Mouse (Mus musculus) WW6 (cell line): ENCODE measurements around the gene Grik4.
A peak's percentile ranks its signal among the peaks of the same experiment; 100 is the strongest.

Experiments used
- DNase-seq: peaks from one replicate; pipeline ENCODE4 v3.0.0-alpha.2; 2013; ENCODE audit warnings: low read depth, low spot score

Grik4 gene

DNA sequence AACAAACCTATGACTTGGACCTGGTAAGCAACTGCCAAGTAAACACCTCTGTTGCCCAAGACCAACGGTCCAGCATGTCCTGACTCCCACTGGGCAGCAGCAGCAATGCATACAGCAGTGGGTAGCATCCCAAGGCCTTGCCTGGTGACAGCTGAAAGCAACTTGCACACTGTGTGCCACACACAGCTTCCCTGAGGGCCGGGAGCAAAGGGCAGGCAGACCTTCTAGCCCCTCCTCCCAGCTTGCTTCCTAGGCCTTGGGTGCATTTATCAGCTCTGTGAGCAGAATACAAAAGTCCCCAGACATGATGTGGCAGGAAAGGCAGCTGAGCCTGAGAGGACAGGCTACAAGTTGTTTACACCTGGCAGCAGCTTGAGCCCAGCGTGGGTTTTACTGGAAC, 37.3 kb downstream of the Grik4 start:
- no peak for DNase-seq

DNA sequence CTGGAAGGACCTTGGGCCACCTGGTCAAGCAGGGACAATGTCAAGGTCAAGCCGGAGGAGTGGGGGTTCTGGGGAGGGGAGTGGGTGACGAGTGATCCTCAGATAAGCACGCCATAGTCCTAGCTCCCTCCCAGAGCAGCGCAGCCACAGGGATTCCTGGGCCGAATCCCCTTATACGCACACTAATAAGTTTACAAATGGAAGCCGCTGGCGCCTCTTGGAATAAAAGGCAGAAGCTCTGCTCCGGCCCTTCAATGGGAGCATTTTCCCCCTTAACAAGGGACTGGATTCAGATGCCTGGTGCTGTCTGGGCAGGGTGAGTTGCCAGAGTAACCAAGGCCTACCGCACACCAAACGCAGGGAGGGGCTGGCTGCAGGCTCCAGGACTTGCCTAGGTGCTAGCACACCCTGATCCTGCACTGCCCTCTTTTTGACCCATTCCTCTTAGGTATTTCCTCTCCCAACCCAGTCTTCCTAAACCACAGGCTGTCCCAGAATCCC, 46.2 kb downstream of the Grik4 start:
- DNase-seq: peak; percentile 42

DNA sequence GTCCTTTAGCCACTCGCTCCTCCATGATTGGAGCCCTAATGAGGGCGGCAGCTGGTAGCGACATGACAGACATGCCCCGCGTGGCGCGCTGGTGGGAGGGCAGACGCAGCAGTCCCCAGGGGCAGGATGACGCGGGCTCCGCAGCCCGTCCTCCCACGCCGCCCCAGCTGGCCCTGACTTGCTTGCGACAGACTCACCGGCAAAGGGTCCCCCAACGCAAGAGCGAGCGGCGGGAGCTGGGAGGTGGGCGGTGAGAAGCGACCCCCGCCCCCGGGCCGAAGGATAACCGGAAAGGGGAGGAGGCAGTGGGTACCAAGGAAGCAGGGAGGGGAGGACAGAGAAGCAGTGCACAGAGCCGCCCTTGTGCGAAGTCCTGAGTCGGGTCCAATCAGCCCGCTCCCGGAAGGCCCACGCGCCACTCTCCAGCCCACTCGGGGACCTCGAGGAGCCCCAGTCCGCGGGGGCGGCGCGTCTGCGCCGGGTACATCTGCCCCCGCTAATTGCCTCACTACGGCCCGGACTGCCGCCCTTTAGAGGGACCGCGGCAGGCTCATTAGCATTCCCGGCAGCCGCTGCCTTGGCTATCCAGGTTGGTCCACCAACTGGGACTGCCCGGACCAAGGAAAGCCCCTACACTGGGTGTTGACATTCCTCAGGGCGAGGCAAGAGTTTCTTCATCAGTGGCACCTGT, 46.8 kb downstream of the Grik4 start:
- DNase-seq: no peak

DNA sequence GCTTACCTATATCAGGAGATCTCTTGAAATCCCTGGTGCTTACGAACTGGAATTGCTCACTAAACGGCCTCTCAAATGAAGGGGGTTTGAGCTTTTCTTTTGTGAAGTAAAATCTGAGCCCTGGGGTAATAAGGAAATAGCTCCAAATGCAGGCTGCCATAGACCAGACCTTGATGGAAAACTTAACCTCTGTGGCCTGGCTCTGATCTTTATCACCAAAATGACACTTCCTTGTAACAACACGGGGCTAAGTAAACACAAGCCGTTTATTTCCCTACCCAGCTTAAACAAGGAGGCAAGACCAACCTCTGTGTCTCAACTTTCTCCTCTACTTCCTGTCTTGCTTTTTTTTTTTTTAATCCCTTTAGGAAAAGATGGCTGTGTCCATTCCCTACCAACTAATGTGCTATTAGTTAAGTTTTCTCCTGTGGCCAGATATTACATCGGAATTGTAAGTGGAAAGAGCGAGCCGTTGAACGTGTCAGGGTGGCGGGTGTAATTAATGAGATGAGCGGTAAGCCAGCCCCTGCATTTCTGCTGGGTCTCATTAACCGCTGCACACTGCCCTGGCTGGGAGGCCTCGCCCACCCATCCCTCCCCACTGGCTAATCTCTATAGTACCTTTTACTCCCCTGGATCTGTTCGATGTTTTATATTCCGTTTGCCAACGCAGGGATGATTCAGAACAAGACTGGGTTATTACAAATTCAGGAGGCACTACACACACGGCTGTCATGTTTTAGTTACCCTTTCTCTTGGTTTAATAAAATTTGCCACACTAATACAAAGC, 47.7 kb downstream of the Grik4 start:
- DNase-seq: no peak

DNA sequence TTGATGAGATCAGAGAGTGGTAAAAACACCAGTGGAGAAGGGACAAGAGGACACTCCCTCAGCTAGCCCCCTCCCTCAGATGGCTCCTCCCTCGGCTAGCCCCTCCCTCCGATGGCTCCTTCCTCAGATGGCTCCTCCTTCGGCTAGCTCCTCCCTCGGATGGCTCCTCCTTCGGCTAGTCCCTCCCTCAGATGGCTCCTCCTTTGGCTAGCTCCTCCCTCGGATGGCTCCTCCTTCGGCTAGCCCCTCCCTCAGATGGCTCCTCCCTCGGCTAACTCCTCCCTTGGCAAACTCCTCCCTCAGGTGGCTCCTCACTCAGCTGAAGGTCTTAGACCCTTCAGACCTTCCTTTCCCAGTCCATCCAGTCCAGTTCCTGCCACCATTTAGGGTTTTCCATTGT, 51.5 kb downstream of the Grik4 start:
- DNase-seq: peak; percentile 33

DNA sequence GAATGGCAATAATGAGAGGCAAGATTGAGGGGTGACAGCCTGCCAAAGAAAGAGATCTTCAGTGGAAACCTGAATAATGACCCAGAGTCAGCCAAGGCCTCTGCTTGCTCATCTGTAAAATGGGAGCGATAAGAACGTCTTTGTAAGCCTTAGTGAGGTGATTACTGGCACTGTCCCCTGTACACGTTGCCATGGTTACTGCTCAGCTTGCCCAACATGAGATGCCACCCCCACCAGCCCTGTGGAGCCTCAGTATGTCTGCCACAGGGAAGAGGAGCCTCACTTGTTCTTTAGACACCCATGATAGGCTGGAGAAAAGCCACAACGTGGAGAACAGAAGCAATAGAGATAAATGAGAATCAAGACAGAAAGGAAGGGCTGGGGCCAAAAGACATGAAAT, 56.4 kb downstream of the Grik4 start:
- no peak for DNase-seq

DNA sequence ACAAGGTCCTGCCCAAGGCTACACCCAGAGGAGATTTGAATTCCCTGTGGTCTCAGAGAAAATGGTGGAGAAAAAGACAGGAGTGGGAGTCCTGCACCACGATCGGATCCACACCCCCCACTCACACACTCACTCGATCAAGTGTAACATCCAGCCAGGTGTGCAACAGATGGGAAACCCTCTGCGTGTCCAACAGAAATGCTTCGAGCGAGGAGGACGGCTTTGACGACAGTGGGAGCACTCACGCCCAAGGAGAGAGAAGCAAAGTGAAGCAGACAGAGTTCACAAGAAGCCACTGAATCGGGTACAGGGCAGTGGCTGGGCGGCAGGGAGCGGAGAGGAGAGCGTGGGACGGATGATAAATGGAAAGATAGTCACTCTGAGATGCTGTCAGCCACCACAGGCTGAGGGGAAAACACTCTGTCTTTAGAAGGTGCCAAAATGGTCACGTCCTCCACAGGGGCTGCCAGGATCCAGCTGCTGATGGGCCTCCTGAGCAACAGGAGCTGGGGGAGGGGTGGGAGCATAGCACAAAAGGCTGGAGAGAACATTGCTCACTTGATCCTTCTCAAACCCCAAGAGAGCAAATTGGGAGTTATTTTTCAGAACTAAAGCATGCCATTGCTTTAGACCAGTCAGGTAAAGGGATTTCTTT, 58.1 kb downstream of the Grik4 start:
- DNase-seq: no peak

DNA sequence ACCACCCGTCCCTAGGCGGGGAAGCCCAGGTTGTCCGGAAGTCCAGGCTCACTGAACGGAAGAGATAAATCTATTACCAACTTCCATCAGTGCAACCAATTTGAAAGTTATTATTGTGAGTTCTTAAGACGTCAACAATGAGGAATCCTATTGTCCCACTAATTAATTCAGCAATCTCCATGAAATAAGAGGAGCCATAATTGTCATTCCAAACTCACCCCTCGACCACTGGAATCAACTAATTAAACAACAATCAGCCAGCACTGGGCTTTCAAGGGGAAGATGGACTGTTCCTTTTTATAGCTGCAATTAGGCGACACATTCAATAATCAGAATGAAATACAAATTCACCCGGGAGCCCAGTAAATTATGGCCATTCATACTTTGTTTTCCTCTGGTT, 58.7 kb downstream of the Grik4 start:
- no peak for DNase-seq

DNA sequence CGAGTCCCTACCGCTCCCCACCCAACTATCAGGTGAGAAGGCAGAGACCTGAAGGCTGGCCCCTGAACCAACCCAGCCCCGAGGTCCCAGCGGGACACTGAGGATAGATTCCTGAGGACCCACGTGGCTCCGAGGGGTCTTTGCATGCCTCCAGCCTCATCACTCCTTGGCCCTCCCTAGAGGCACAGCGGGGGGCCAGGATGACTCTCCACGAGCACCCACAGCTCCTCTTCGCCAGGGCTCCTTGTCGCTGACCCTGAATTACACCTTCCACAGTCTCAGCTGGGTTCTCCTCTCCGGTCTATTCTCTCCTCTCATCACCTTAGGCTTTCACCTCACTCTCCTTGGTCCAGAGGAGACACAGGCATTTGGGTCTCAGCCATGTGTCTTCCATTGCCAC, 59.2 kb downstream of the Grik4 start:
- no peak for DNase-seq

DNA sequence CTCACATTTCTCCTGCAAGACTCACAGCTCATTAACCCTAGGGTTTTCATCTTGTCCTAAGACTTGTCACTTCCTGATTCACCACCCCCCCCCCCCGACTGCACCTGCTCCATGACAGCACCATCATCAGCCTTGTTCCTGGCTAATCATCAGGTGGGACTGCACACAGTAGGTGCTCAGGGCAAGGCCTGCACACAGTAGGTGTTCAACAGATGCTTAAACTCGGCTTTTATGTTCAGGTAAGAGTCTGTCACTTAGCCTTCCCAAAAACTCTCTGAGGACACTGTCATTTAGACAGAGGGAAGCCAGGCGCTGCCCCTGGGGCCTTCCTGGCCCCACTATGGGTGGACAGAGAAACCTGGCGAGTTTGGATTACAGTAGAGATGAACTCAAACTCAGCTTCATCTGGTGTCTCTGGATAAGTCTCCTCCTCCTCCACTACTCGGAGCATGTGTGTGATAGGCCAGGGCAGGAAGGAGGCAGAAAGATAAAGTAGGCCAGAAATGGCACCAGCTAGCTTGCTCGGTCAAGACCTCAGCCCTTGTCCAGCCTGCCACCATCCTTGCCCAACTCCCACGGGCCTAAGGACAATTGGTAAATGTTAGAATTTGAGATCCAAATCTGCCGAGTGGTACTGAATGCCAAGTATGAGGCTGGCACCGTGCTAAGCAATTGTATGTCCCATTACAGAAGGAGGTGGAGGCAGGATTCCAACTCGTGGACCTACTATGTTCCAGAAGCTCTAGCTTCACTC, 61.1 kb downstream of the Grik4 start:
- no peak for DNase-seq

DNA sequence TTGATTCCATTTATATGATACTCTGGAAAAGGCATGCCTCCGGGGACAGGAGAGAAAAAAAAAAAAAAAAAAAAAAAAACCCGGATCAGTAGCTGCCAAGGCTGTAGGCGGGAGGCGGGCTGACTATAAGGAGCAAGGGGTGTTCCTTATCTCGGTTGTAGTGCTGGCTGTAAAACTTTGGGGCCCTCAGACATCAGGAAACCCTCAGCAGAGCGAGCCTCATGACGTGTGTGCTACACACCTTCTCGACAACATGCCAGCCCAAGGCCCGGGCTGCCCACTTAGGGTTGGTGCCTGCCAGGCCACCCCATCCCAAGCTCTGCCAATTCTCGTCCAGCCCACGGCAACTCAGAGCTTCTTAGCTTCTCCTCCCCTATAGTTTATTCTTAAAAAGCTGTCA, 62.0 kb downstream of the Grik4 start:
- no peak for DNase-seq

DNA sequence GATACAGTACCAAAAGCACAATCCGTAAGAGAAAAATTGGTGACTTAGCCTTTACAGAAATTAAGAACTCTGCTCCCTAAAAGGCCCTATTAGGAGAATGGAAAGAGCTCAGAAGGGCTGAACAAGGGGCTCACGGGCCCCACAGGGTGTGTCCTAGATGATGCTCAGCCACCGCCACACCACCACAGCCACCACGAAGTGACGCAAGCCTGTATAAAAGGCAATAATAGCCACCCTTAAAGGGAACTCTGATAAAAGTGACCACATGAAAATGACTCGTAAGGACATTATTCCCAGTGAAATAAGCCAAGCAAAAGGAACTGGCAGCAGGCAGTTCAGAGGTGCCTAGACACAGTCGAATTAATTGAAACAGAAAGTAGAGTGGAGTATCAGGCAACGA, 63.3 kb downstream of the Grik4 start:
- DNase-seq: no peak

DNA sequence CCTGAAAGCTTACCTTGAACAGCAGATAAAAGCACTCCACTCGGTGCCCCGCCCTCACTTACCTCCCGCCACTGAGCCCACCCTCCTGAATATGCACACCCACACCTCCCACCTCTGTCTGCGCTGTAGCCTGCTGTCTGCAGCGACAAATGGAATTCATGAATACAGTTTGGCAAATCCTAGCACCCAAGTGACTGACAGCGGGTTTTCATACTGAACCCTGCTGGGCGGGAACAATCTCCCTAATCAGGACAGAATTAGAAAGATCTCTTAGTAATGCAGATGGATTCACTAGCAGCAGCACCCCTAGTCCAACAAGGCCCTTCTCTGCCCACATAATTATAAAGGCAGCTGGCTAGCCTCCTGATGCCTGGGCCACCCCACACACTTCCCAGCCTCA, 65.9 kb downstream of the Grik4 start:
- DNase-seq: no peak

DNA sequence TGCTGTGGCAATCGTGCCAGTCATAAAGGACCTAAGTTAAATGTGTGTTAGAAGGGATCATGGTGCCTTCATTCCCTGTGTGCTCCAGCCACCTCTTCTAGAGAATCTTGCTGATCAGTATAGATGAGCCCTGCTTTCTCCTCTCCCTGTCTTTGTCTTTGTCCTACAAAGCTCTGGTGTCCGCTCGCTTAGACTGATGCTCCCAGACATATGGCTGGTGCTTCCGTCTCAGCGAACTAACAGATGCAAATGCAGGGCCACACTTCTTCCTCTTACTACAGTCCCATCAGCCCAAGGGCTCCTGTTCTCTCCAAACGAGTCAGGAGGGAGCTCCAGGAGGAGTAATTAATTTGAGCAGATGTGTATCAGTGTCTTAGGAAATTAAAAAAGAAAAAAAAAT, 71.4 kb downstream of the Grik4 start:
- no peak for DNase-seq

DNA sequence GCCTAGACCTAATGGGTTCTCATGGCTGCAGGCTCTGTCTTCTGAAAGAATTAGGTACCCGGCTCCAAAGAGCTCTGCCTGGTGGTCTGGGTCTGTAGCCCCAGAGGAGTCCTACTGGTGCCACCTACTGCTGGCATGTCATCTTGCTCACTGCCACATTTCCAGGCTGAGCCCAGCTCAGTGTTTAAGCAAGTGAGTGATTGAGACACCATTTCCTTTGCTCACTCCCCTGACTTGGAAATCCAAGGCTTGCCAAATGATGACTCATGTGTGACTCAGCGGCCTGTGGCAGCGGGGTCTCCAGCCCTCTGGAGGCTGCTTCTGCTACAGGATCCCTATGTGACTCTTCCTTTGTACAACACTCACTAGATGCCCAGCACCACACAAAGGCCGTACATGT, 72.6 kb downstream of the Grik4 start:
- no peak for DNase-seq

DNA sequence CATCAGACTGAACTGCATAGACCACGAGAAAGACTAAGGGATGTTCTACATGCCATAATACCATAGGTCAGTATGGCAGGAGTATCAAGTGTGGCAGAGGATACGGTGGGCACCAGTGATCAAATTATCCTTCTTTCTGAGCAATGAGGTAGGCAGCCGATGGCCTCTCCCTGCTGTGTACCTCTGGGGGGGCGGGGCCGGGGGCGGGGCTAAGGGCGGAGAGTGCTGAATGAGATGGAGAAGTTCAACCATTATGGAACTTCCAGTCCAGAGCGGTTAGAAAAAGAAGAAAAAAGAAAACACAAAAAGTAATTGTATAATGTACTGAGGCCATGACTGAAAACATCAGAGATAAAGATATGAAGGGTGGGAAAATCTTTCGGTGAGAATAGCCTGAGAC, 74.0 kb downstream of the Grik4 start:
- no peak for DNase-seq

DNA sequence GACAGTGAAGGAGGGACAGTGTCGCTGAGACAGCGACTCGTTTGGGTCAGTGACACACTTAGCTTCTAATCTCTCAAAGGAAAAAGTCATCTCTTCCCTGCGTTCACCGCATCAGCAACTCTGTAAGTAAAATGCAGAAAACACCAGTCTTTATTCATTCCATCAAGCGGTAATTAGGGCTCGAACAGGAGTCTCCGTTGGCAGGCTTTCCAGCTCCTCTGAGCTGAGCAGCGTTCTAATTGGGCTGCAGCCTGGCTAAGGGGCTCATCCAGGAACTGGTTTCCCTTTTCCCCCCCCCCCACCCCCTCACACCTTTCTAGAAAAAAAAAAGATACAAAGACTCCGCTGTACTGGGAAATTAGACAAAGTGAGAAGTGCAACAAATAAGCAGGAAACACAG, 75.8 kb downstream of the Grik4 start:
- DNase-seq: no peak

DNA sequence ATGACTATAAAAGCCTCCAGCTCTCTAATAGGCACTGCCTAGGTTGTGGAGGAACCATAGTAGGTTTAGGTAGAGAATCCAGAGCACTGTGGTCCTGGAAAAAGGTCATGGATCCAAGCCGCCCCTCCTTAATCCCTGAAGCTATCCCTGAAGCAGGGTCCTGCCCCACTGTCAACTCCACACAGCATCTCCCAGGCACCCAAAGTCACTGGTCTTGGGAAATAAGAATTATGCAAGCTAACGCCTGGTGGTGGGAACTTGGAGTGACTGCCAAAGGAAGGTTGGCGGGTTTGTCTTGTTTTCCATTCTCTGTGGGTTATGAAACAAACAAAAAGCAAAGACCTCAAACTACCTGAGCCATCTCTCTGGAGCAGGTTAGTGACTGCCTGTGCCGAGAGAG, 77.6 kb downstream of the Grik4 start:
- no peak for DNase-seq

DNA sequence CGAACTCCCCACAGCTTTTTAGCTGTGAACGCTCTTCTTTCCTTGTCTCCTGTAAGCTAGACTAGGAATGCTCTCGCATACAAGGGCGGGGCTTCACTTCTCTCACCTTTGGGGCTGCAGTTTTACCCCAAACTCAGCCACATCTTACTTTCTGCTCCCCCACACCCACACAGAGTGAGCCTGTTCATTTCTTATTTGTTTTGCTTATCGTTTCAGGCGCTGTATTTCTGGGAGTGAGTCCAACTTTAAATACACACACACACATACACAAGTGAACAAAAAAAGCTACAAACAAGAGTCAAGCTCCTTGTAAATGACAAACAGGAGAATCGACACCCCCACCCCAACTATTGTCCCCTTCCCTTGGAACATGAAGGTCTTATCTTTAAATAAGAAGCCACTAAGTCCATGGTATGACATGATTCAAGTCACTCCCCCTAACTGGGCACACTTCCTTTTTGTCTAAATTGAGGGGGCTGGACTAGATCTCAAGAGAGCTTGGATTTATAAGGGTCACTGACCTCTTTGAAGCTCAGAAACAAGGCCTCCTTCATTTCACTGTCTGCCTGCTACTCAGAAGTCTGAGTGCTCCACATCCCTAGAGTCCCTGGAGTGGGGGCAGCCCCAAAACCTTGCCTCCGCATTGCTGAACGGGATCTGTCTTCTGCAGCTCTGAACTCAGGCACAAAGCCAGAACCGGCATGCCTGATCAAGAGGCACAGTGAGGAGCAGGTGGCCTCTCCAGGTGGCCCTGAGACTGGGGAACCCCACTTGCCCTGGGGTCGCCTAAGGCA, 79.1 kb downstream of the Grik4 start:
- no peak for DNase-seq

DNA sequence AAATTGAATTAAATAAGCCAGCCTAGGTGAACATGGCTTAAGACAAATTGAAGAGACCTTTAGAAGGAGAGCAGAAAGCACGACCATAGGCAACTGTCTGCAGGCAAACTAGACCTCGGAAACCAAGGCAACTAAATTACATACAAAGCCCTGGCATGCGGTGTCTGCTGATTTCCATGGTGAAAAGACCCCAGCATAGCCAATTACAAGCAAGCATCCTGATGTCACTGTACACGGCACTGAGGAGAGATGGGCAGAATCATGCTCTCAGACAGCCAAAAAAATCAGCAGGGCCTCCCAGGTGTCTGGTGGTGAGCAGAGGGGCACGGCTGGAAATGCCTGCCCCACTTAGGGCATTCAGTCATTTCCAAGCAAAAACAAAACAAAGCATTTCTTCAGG, 80.9 kb downstream of the Grik4 start:
- no peak for DNase-seq

DNA sequence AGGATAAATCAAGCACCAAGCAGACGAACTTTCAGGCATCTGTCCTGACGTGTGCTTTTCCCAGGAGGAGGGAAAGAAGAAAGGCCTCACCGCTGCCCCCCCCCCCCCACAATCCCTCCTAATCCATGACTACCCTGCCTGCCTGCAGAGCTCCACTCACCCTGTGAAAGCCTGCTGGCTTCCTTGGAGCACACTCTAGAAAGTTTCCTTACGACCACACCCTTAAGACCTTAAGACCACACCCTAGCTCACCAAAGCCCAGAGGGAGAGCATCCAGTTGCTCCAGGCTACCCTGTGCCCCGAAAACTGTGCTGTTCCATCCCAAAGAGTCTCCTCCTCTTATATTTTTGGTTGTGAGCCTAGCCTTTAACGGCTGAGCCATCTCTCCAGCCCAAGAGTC, 82.6 kb downstream of the Grik4 start:
- no peak for DNase-seq
